Mouse (Mus musculus) gastrocnemius, postnatal 25 days (tissue): ENCODE results near the gene Fmo3. TPM values are rescaled to one million over a fixed set of nuclear protein-coding genes. Genes with fewer than 3 reads are reported as not detected.

Source experiments
- DNase-seq: peaks from one replicate; pipeline ENCODE4 v3.0.0; 2022
- total RNA-seq, 2 experiments: library from RNA; stranded (reverse); gene quantifications; 1 replicate in 1 of 2; 2 replicates in 1 of 2; pipeline ENCODE4 v1.2.3; 2021

Fmo3 gene
- total RNA-seq, 2 experiments from 2014 or later: not detected

- DNase-seq: peak; percentile 19
These were observed 53.7 kb downstream of the Fmo3 start for GRCm38 (mm10) chr1:162930631-162931030.

- no peak for DNase-seq
These were observed 55.2 kb downstream of the Fmo3 start for GRCm38 (mm10) chr1:162929146-162929545.

GRCm38 (mm10) chr1:162925121-162925520 is 59.2 kb downstream of the Fmo3 start:
- DNase-seq: no peak

GRCm38 (mm10) chr1:162916661-162917060 is 67.7 kb downstream of the Fmo3 start:
- no peak for DNase-seq

- DNase-seq: no peak
These were observed 69.3 kb downstream of the Fmo3 start for GRCm38 (mm10) chr1:162914932-162915556.

- DNase-seq: no peak
These were observed 72.2 kb downstream of the Fmo3 start for GRCm38 (mm10) chr1:162912085-162912484.

Other genes with a start within 250 kb of the Fmo3 start
- gene Prrc2c, start 244.0 kb downstream of the Fmo3 start, total RNA-seq: 10 to 100 TPM; 48.9 to 52.8 TPM
- gene Fmo4, start 170.6 kb downstream of the Fmo3 start, total RNA-seq: under 1 TPM in 1 of 2 experiments, not detected in 1; 0.29 TPM
- gene Fmo1, start 117.9 kb downstream of the Fmo3 start, total RNA-seq: 10 to 100 TPM; 10.4 to 20.2 TPM
- 10 to 100 TPM in 1 of 2 experiments, 1 to 10 TPM in 1; 9.1 to 14.6 TPM for gene Fmo2, start 85.8 kb downstream of the Fmo3 start, total RNA-seq
- gene Fmo6, start 47.0 kb downstream of the Fmo3 start, total RNA-seq: not detected
- not detected for gene Mroh9, start 101.1 kb upstream of the Fmo3 start, total RNA-seq